Mouse (Mus musculus): Measurements from ENCODE around the gene Nmnat3. TPM values are rescaled to one million over a fixed set of nuclear protein-coding genes. Genes with fewer than 3 reads are reported as not detected.

The Nmnat3 gene
- total and polyA plus RNA-seq, 3 experiments = 8.1 to 9.3 (median 9.2) TPM

GRCm38 (mm10) chr9:98289665-98290064 is 2.4 kb downstream of the Nmnat3 start:
- Histone ChIP-seq H3K9ac (ENCODE audit: insufficient read depth, low read depth) (no peak overlapping the region), H3K4me2 (ENCODE audit: insufficient read depth, low read depth, poor library complexity, severe bottlenecking) (no peak overlapping the region), H3K27ac (ENCODE audit: insufficient read depth, low read depth) (no peak overlapping the region), H3K9me3 (replicated peaks; ENCODE audit: low read length) (no peaks in the 10 kb centered on the region), H3K4me1 (ENCODE audit: control insufficient read depth in 1 of 2, insufficient read depth in 2 of 2) (peaks cover 0 to 4% of the 10 kb centered on the region in 2 experiments; a peak in 2 of 4 replicates), H3K79me2 (replicated peaks; ENCODE audit: control insufficient read depth, extremely low read depth, insufficient read depth, poor library complexity, severe bottlenecking) (no peaks in the 10 kb centered on the region), H3K27me3 (replicated peaks) (no peaks in the 10 kb centered on the region), H3K36me3 (replicated peaks in 1 of 2; ENCODE audit: control insufficient read depth in 1 of 2, insufficient read depth in 1 of 2, low read length in 1 of 2) (no peaks in the 10 kb centered on the region), H3K4me3 (replicated peaks in 1 of 3; ENCODE audit: low read depth in 2 of 3, low read length in 2 of 3, poor library complexity in 1 of 3) (no peak overlapping the region)
- in situ Hi-C loops (cut with MboI; ENCODE audit: low pct_ligation_motif_present, low pct_unique_long_range_greater_than_20kb, low sequenced_read_pairs) = no loop called here
- TF ChIP-seq GABPA (IDR thresholded peaks at IDR 0.05; ENCODE audit: insufficient replicate concordance, low read depth, low read length) = no peak
- dilution Hi-C loops (cut with MboI; ENCODE audit: extremely low pct_ligation_motif_present, extremely low pct_unique_long_range_greater_than_20kb, low sequenced_read_pairs) = no loop called here
- DNase-seq (ENCODE audit: extremely low read depth) = no peak

- in situ Hi-C loops (cut with MboI; ENCODE audit: low pct_ligation_motif_present, low pct_unique_long_range_greater_than_20kb, low sequenced_read_pairs) = no loop called here
- Histone ChIP-seq H3K9ac (ENCODE audit: insufficient read depth, low read depth) (no peak overlapping the region), H3K27ac (ENCODE audit: insufficient read depth, low read depth) (no peak overlapping the region), H3K4me1 (ENCODE audit: control insufficient read depth in 1 of 2, insufficient read depth in 2 of 2) (peaks cover 0 to 4% of the 10 kb centered on the region in 2 experiments; a peak in 2 of 4 replicates), H3K4me2 (ENCODE audit: insufficient read depth, low read depth, poor library complexity, severe bottlenecking) (no peak overlapping the region), H3K4me3 (replicated peaks in 1 of 3; ENCODE audit: low read depth in 2 of 3, low read length in 2 of 3, poor library complexity in 1 of 3) (no peak overlapping the region), H3K9me3 (replicated peaks; ENCODE audit: low read length) (no peaks in the 10 kb centered on the region), H3K79me2 (replicated peaks; ENCODE audit: control insufficient read depth, extremely low read depth, insufficient read depth, poor library complexity, severe bottlenecking) (no peaks in the 10 kb centered on the region), H3K27me3 (replicated peaks) (no peaks in the 10 kb centered on the region), H3K36me3 (replicated peaks in 1 of 2; ENCODE audit: control insufficient read depth in 1 of 2, insufficient read depth in 1 of 2, low read length in 1 of 2) (no peaks in the 10 kb centered on the region)
- no peak for DNase-seq (ENCODE audit: extremely low read depth)
- dilution Hi-C loops (cut with MboI; ENCODE audit: extremely low pct_ligation_motif_present, extremely low pct_unique_long_range_greater_than_20kb, low sequenced_read_pairs) = no loop called here
- TF ChIP-seq MAFK (IDR thresholded peaks at IDR 0.05; ENCODE audit: insufficient replicate concordance, low read length) = no peak
- no peak for TF ChIP-seq SMC3 (IDR thresholded peaks at IDR 0.05; ENCODE audit: low read depth, low read length)
- TF ChIP-seq POLR2AphosphoS2 (IDR thresholded peaks at IDR 0.05; ENCODE audit: low read depth, low read length) = no peak
- TF ChIP-seq SIN3A (IDR thresholded peaks at IDR 0.05; ENCODE audit: low read length) = no peak
- TF ChIP-seq MAX (IDR thresholded peaks at IDR 0.05; ENCODE audit: low read length) = no peak
- TF ChIP-seq ZC3H11A (IDR thresholded peaks at IDR 0.05; ENCODE audit: low read depth, low read length) = no peak
- TF ChIP-seq RAD21 (IDR thresholded peaks at IDR 0.05; ENCODE audit: low read depth, low read length) = no peak
- no peak for TF ChIP-seq TCF12 (IDR thresholded peaks at IDR 0.05; ENCODE audit: low read depth, low read length)
- no peak for TF ChIP-seq RCOR1 (conservative IDR thresholded peaks at IDR 0.05; ENCODE audit: low read depth, low read length)
- no peak for TF ChIP-seq MEF2A (IDR thresholded peaks at IDR 0.05; ENCODE audit: borderline replicate concordance, low read depth, low read length)
- no peak for TF ChIP-seq TBP (conservative IDR thresholded peaks at IDR 0.05; ENCODE audit: low read depth, low read length)
- no peak for TF ChIP-seq PAX5 (IDR thresholded peaks at IDR 0.05; ENCODE audit: low read length)
- TF ChIP-seq BHLHE40 (IDR thresholded peaks at IDR 0.05; ENCODE audit: low read depth, low read length) = no peak
Observed at GRCm38 (mm10) chr9:98290591-98290990, 3.4 kb downstream of the Nmnat3 start.

Data from CH12.LX (cell line).